Mouse (Mus musculus) mouse embryonic stem cell (cell line): ENCODE data around the gene Acsl5.

Experiments used
- in situ Hi-C, 2 experiments: fragments of 300-500 bp; cut with MboI; formaldehyde crosslinking; loops; 1 replicate in 1 of 2; 3 replicates in 1 of 2; pipeline ENCODE4 v1.14.3; 2019 to 2020; ENCODE audit warnings: low sequenced_read_pairs in 2 of 2, low pct_unique_long_range_greater_than_20kb in 1 of 2, mixed read lengths in 1 of 2; ENCODE audit not compliant: unreplicated experiment in 1 of 2

Acsl5 gene

GRCm38 (mm10) chr19:55231081-55231480 lies 20.7 kb upstream of the Acsl5 start:
- in situ Hi-C loops, result no loop called here

GRCm38 (mm10) chr19:55232136-55232535 lies 19.6 kb upstream of the Acsl5 start:
- in situ Hi-C loops, result no loop called here

- in situ Hi-C loops, result no loop called here
These were observed 15.7 kb upstream of the Acsl5 start for GRCm38 (mm10) chr19:55236026-55236425.

- in situ Hi-C loops, result no loop called here
These were observed 15.2 kb upstream of the Acsl5 start for GRCm38 (mm10) chr19:55236564-55236963.

GRCm38 (mm10) chr19:55239766-55240426 lies 11.8 kb upstream of the Acsl5 start:
- in situ Hi-C loops, result no loop called here

GRCm38 (mm10) chr19:55241186-55241645 lies 10.5 kb upstream of the Acsl5 start, which contains the start of gene Gucy2g:
Gene Gucy2g (minus strand): TSS chr19:55241236.
- in situ Hi-C loops, result no loop called here

GRCm38 (mm10) chr19:55244791-55245231 lies 6.9 kb upstream of the Acsl5 start:
- in situ Hi-C loops, result no loop called here

- in situ Hi-C loops, result no loop called here
These were observed 4.2 kb upstream of the Acsl5 start for GRCm38 (mm10) chr19:55247563-55247962.

- in situ Hi-C loops, result no loop called here
These were observed 3.7 kb upstream of the Acsl5 start for GRCm38 (mm10) chr19:55247991-55248520.

GRCm38 (mm10) chr19:55250451-55250850 lies 1.3 kb upstream of the Acsl5 start:
- in situ Hi-C loops, result no loop called here

- in situ Hi-C loops, result no loop called here
These were observed 1.5 kb downstream of the Acsl5 start for GRCm38 (mm10) chr19:55253239-55253569.

- in situ Hi-C loops, result no loop called here
These were observed 2.1 kb downstream of the Acsl5 start for GRCm38 (mm10) chr19:55253570-55254441.

GRCm38 (mm10) chr19:55254513-55255016 lies 2.8 kb downstream of the Acsl5 start:
- in situ Hi-C loops, result no loop called here

- in situ Hi-C loops, result no loop called here
These were observed 4.4 kb downstream of the Acsl5 start for GRCm38 (mm10) chr19:55256156-55256555.

GRCm38 (mm10) chr19:55257656-55258375 lies 6.1 kb downstream of the Acsl5 start:
- in situ Hi-C loops, result no loop called here

GRCm38 (mm10) chr19:55258514-55258913 lies 6.8 kb downstream of the Acsl5 start:
- in situ Hi-C loops, result no loop called here

- in situ Hi-C loops, result no loop called here
These were observed 8.8 kb downstream of the Acsl5 start for GRCm38 (mm10) chr19:55260389-55261184.

- in situ Hi-C loops, result no loop called here
These were observed 13.5 kb downstream of the Acsl5 start for GRCm38 (mm10) chr19:55265269-55265668.
